Comparison of ENCODE assay signal across 8 mouse cellular contexts in genomic region chr15:85653421-85654401, GRCm38 (mm10).
A peak's percentile ranks its signal among the peaks of the same experiment; 100 is the strongest.
DNase-seq lines count a peak whose midpoint lies in the region; ATAC-seq and TF ChIP-seq lines count a peak whose summit lies in the region.

No protein-coding gene starts in this region.

- peak; percentile 48 to 65 for DNase-seq in CD8-positive naive resting alpha-beta T cell, adult 2 months (ENCODE audit: low read depth in 2 of 2, low spot score in 2 of 2)
- DNase-seq in adrenal gland, postnatal 4 days (ENCODE audit: low spot score in 2 of 2), result peak; percentile 46 to 71
- DNase-seq in forebrain, embryonic 11.5 days (ENCODE audit: low spot score), result peak; percentile 60
- DNase-seq in kidney, postnatal 4 days, result peak; percentile 88 to 94
- peak; percentile 83 for DNase-seq in lung, adult 2 months
- DNase-seq in right cerebral cortex, adult 18-20 months, result peak; percentile 79
- peak; percentile 59 for DNase-seq in urinary bladder, postnatal 10 days (ENCODE audit: low spot score)

- no peaks in the 10 kb centered on the region for H3K9me3 ChIP-seq in forebrain, embryonic 11.5 days (ENCODE audit: control insufficient read depth, low read length)
- no peaks in the 10 kb centered on the region for H3K9me3 ChIP-seq in heart, embryonic 16.5 days (replicated peaks; ENCODE audit: control insufficient read depth, low read length)

- WGBS in forebrain, embryonic 11.5 days, result 64% methylated on average over 32 of the region's 32 CpGs
- 9% methylated on average over 32 of the region's 32 CpGs for WGBS in heart, embryonic 16.5 days
- under 1% methylated on average over 32 of the region's 32 CpGs for WGBS in lung, adult 2 months

- peak overlapping the region; percentile 34; the same call in 1 of the 2 replicates for H3K27ac ChIP-seq in forebrain, embryonic 11.5 days (ENCODE audit: low read depth, low read length)
- H3K27ac ChIP-seq in heart, embryonic 16.5 days (ENCODE audit: low read length), result peak overlapping the region; percentile 95

- H3K27me3 ChIP-seq in forebrain, embryonic 11.5 days (ENCODE audit: control insufficient read depth, insufficient read depth, low read length), result peaks cover 68% of the 10 kb centered on the region
- no peaks in the 10 kb centered on the region for H3K27me3 ChIP-seq in heart, embryonic 16.5 days (ENCODE audit: control insufficient read depth, insufficient read depth, low read length)

- peak overlapping the region; percentile 2; the same call in 1 of the 2 replicates for H3K9ac ChIP-seq in forebrain, embryonic 11.5 days (ENCODE audit: low read length)
- H3K9ac ChIP-seq in heart, embryonic 16.5 days (ENCODE audit: low read length), result peak overlapping the region; percentile 92

- peaks cover 11% of the 10 kb centered on the region; the same call in 1 of the 2 replicates for H3K4me1 ChIP-seq in forebrain, embryonic 11.5 days (replicated peaks; ENCODE audit: control insufficient read depth, insufficient read depth, low read length)
- peaks cover 20% of the 10 kb centered on the region for H3K4me1 ChIP-seq in heart, embryonic 16.5 days (ENCODE audit: control insufficient read depth, insufficient read depth, low read length)
- H3K4me1 ChIP-seq in lung, adult 2 months (ENCODE audit: control insufficient read depth, insufficient read depth, low read length), result peaks cover 29% of the 10 kb centered on the region

- TF ChIP-seq CTCF in lung, adult 2 months (IDR thresholded peaks at IDR 0.05; ENCODE audit: insufficient read depth, low read length), result no peak

- H3K4me3 ChIP-seq in forebrain, embryonic 11.5 days (ENCODE audit: low read depth, low read length), result no peak overlapping the region
- peak overlapping the region; percentile 64 for H3K4me3 ChIP-seq in heart, embryonic 16.5 days (ENCODE audit: low read length)
- peak overlapping the region; percentile 91 for H3K4me3 ChIP-seq in lung, adult 2 months (replicated peaks; ENCODE audit: extremely low read depth, low read depth, low read length)

- H3K4me2 ChIP-seq in forebrain, embryonic 11.5 days (ENCODE audit: low read depth, low read length, severe bottlenecking), result no peak overlapping the region; the same call in 1 of the 2 replicates
- H3K4me2 ChIP-seq in heart, embryonic 16.5 days (ENCODE audit: low read depth, low read length), result peak overlapping the region; percentile 85

- ATAC-seq in forebrain, embryonic 11.5 days (replicated peaks; ENCODE audit: low FRiP score), result peak; percentile 70
- peak; percentile 84 for ATAC-seq in heart, embryonic 16.5 days (replicated peaks; ENCODE audit: extremely low read depth, insufficient read depth, low FRiP score)

- H3K36me3 ChIP-seq in forebrain, embryonic 11.5 days (ENCODE audit: control insufficient read depth, insufficient read depth, low read length), result no peaks in the 10 kb centered on the region
- no peaks in the 10 kb centered on the region for H3K36me3 ChIP-seq in heart, embryonic 16.5 days (ENCODE audit: control insufficient read depth, insufficient read depth)

- peak; percentile 91 for TF ChIP-seq POLR2A in lung, adult 2 months (IDR thresholded peaks at IDR 0.05; ENCODE audit: borderline replicate concordance, extremely low read depth, low read depth, low read length)
